Mouse (Mus musculus) midbrain, postnatal 0 days (tissue): Measurements from ENCODE around the gene Srrm1. TPM values are rescaled to one million over a fixed set of nuclear protein-coding genes. Genes with fewer than 3 reads are reported as not detected.

Experiments
- ATAC-seq: fragments of 200-750 bp; cut with Nextera tagmentation; 2 replicates; pipeline ENCODE4 v1.8.0; 2017; ENCODE audit warnings: moderate number of reproducible peaks, mild to moderate bottlenecking, moderate TSS enrichment, moderate library complexity; ENCODE audit not compliant: low FRiP score
- DNase-seq: peaks from one replicate; pipeline ENCODE4 v3.0.0-alpha.2; 2015; ENCODE audit warnings: low spot score
- H3K27ac ChIP-seq: fragments of 300-500 bp; sonication (generic); 2 replicates; pipeline ENCODE4 v1.5.1; 2014; ENCODE audit warnings: low read depth, mild to moderate bottlenecking, low read length, mixed read lengths
- H3K27me3 ChIP-seq: fragments of 300-500 bp; sonication (generic); 2 replicates; pipeline ENCODE4 v1.6.1; 2014; ENCODE audit warnings: low read length, control low read depth, mixed read lengths; ENCODE audit not compliant: insufficient read depth
- H3K36me3 ChIP-seq: fragments of 300-500 bp; sonication (generic); 2 replicates; pipeline ENCODE4 v1.6.1; 2014; ENCODE audit warnings: low read length, control low read depth, mixed read lengths; ENCODE audit not compliant: insufficient read depth
- H3K4me1 ChIP-seq: fragments of 300-500 bp; sonication (generic); 2 replicates; pipeline ENCODE4 v1.6.1; 2014; ENCODE audit warnings: mild to moderate bottlenecking, control low read depth, antibody characterized with exemption, low read length, mixed read lengths; ENCODE audit not compliant: insufficient read depth
- H3K4me2 ChIP-seq: fragments of 300-500 bp; sonication (generic); 2 replicates; pipeline ENCODE4 v1.6.1; 2014; ENCODE audit warnings: low read depth, mild to moderate bottlenecking, low read length, mixed read lengths; ENCODE audit not compliant: poor library complexity, severe bottlenecking
- H3K4me3 ChIP-seq: fragments of 300-500 bp; sonication (generic); 2 replicates; pipeline ENCODE4 v1.5.1; 2014; ENCODE audit warnings: low read depth, mild to moderate bottlenecking, low read length, moderate library complexity
- H3K9ac ChIP-seq: fragments of 300-500 bp; sonication (generic); replicated peaks from 2 replicates; pipeline ENCODE4 v1.6.1; 2014; ENCODE audit warnings: mild to moderate bottlenecking, low read length, moderate library complexity, mixed read lengths; ENCODE audit not compliant: poor library complexity, severe bottlenecking
- H3K9me3 ChIP-seq: fragments of 300-500 bp; sonication (generic); 2 replicates; pipeline ENCODE4 v1.6.1; 2016; ENCODE audit warnings: low read length, control low read depth
- CTCF ChIP-seq: IDR thresholded peaks from 2 replicates; pipeline ENCODE4 v1.5.1; 2016; ENCODE audit warnings: antibody characterized with exemption, mild to moderate bottlenecking
- WGBS: fragments of 180-500 bp; shearing (Covaris S2); extraction: QIAGEN DNeasy Blood & Tissue Kit; methylation state at CpG from one replicate; pipeline ENCODE4 v1.1.7; 2014; 5-methylcytosine and 5-hydroxymethylcytosine counted together
- polyA plus RNA-seq: library from polyadenylated mRNA; unstranded; fragments of >200 nt; fragmentation: Nextera tagmentation; extraction: Ambion mirVana; gene quantifications from 2 replicates; pipeline ENCODE4 v1.2.1, GENCODE M21; 2015
- total RNA-seq: library from RNA; depleted of rRNA; stranded (reverse); fragments of >200 nt; gene quantifications from 2 replicates; pipeline ENCODE4 v1.2.3, GENCODE M21; 2014

Srrm1 gene
- total and polyA plus RNA-seq, 2 experiments from 2014 or later = 40.1 to 173 TPM

DNA sequence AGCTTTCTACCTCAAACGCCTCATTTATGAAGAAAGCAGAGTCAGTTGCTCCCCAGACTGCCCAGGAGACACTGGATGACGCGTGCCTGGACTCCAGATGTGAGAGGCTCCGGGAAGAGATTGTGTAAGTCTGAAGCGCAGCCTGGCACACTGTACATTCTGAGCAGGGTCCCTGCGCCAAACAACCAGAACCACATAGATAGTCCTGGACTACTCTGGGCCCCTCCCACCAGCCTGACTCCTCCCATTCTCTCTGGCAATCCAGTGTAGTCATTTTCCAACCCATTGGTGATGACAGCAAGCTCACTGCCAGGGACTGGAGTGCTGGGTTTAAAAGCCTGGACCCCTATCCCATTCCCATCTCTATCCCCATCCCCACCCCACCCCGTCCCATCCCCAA lies 56.0 kb downstream of the Srrm1 start:
- no peaks in the 10 kb centered on the region for H3K9me3 ChIP-seq
- H3K4me1 ChIP-seq = no peaks in the 10 kb centered on the region
- no peak for TF ChIP-seq CTCF
- no peak overlapping the region for H3K4me2 ChIP-seq
- H3K27ac ChIP-seq = no peak overlapping the region
- ATAC-seq (no peak), DNase-seq (no peak)
- H3K36me3 ChIP-seq = no peaks in the 10 kb centered on the region
- H3K27me3 ChIP-seq = no peaks in the 10 kb centered on the region
- no peak overlapping the region for H3K4me3 ChIP-seq
- no peak overlapping the region for H3K9ac ChIP-seq
- 81% methylated on average over 7 of the region's 7 CpGs for WGBS

DNA sequence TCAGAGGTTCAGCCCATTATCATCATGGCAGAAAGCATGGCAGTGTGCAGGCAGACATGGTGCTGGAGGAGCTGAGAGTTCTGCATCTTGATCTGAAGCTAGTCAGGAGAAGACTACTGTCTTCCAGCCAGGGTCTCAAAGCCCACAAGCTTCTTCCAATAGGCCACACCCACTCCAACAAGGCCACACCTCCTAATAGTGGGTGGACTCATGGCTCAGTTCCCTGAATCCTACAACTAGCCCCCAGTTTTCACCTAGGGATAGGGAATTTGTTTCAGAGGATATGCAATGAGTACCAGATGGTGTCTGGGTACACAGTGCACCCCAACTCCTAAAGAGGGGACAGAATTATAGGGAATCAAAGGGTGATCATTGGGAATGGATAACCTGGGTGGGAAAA lies 56.6 kb downstream of the Srrm1 start:
- ATAC-seq = no peak
- no peak overlapping the region for H3K9ac ChIP-seq
- H3K4me1 ChIP-seq = no peaks in the 10 kb centered on the region
- no peak for DNase-seq
- H3K4me2 ChIP-seq = no peak overlapping the region
- no peaks in the 10 kb centered on the region for H3K36me3 ChIP-seq
- TF ChIP-seq CTCF = no peak
- no peaks in the 10 kb centered on the region for H3K9me3 ChIP-seq
- H3K27me3 ChIP-seq = no peaks in the 10 kb centered on the region
- no peak overlapping the region for H3K4me3 ChIP-seq
- H3K27ac ChIP-seq = no peak overlapping the region

DNA sequence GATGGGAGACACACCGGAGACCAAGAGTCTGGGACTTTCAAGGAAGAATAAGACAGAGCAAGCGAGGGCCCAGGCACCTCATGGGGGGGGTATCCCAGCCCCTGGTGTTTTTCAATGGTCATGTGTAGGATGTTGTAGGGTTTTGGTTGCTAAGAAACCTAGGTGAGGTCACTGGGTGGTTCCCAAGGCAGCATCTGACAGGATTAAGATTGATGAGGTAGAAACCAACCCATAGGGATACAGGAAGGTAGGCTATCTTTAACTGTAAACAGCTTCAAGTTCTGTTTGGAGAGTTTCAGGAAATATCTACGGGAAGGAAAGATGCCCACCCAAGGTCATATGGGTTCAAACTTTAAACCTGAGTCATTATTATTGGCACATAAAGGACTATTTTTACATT lies 59.3 kb downstream of the Srrm1 start:
- 97% methylated on average over 3 of the region's 3 CpGs for WGBS
- H3K27me3 ChIP-seq = no peaks in the 10 kb centered on the region
- H3K4me1 ChIP-seq = no peaks in the 10 kb centered on the region
- no peak overlapping the region for H3K4me3 ChIP-seq
- H3K27ac ChIP-seq = no peak overlapping the region
- DNase-seq = no peak
- no peak for TF ChIP-seq CTCF
- no peak overlapping the region for H3K9ac ChIP-seq
- H3K9me3 ChIP-seq = no peaks in the 10 kb centered on the region
- no peaks in the 10 kb centered on the region for H3K36me3 ChIP-seq
- no peak overlapping the region for H3K4me2 ChIP-seq
- ATAC-seq = no peak

DNA sequence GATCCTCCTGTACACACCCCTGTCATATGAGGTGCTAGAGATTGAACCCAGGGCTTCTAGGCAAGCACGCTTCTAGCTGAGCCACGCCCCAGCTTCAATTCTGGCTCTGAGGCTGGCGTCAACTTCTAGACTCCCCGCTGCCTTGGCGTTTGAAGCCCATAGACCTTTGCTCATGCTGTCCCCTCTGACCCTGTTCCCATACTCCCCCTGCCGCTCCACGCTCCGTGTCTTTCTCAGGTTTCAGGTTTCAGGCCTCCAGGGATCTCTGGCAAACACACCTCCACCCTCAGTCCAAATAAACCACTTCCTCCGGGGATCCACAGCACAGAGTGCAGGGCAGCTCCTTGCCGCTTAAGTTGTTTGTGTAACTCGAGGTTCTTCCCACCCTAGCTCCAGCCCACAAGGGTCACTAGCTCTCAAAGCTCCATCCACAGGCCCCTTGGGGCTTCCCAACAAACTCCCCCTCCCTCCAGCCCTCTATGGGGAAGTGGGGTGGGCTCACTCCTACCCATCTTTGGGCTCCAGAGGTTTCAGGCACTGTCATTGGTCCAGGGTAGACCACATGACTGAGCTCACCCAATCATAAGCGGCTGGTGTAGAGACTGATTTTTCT lies 60.5 kb downstream of the Srrm1 start:
- no peak for DNase-seq
- no peaks in the 10 kb centered on the region for H3K4me1 ChIP-seq
- H3K9ac ChIP-seq = no peak overlapping the region
- H3K9me3 ChIP-seq = no peaks in the 10 kb centered on the region
- no peak overlapping the region for H3K4me3 ChIP-seq
- 14% methylated on average over 12 of the region's 12 CpGs for WGBS
- H3K27me3 ChIP-seq = no peaks in the 10 kb centered on the region
- TF ChIP-seq CTCF = no peak
- no peak overlapping the region for H3K27ac ChIP-seq
- ATAC-seq = no peak
- no peak overlapping the region for H3K4me2 ChIP-seq
- no peaks in the 10 kb centered on the region for H3K36me3 ChIP-seq

DNA sequence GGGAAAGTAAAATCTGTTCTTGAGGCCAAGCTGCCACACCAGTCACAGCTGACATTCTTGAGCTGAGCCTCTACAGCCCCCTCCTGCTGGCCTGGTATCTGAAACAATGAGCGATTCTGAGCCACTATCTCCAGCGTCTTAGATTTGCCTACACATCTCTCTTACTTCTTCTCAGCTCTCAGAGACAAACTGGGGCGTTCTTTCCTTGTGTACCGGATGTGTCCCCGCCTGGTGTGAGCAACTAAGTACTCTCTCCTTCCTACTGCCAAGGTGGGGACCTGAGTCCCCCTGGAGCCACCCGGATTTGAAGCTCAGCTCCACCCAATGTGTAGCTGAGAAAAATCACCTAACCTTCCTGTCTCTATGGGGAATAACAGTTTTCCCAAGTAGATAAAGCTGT lies 61.3 kb downstream of the Srrm1 start:
- 0 out of 2 replicates have a peak, but pooled peaks cover 4% of the 10 kb centered on the region for H3K27me3 ChIP-seq

DNA sequence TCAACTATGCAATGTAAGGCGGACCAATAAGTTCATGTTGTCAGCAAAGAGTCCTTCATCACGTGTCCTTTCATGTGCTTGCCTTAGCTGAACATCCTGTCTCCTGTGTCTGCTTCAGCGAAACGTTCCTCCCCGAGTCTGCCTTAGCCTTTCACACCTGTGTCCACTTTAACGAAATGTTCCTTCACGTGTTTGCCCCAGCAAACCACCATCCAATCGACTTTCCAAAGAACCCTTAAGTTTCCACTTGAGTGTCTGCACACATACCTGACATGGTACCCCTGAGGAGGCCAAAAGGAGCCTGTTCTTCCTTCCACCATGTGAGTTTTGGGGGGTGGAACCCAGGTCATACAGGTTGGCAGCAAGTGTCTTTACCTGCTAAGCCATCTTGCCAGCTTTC lies 61.9 kb downstream of the Srrm1 start:
- no peak for DNase-seq
- no peak overlapping the region for H3K4me3 ChIP-seq
- 0 out of 2 replicates have a peak, but pooled peaks cover 4% of the 10 kb centered on the region for H3K27me3 ChIP-seq
- no peaks in the 10 kb centered on the region for H3K4me1 ChIP-seq
- WGBS = 91% methylated on average over 8 of the region's 8 CpGs
- TF ChIP-seq CTCF = no peak
- no peak overlapping the region for H3K27ac ChIP-seq
- no peaks in the 10 kb centered on the region for H3K9me3 ChIP-seq
- H3K4me2 ChIP-seq = no peak overlapping the region
- no peak overlapping the region for H3K9ac ChIP-seq
- no peaks in the 10 kb centered on the region for H3K36me3 ChIP-seq
- no peak for ATAC-seq

More for the DNA sequence above, 61.3 kb downstream of the Srrm1 start:
- 61% methylated on average over 6 of the region's 6 CpGs for WGBS
- H3K27ac ChIP-seq = no peak overlapping the region
- DNase-seq (no peak), ATAC-seq (no peak)
- no peaks in the 10 kb centered on the region for H3K36me3 ChIP-seq
- no peaks in the 10 kb centered on the region for H3K4me1 ChIP-seq
- TF ChIP-seq CTCF = no peak
- H3K9ac ChIP-seq = no peak overlapping the region
- no peaks in the 10 kb centered on the region for H3K9me3 ChIP-seq
- H3K4me3 ChIP-seq = no peak overlapping the region
- no peak overlapping the region for H3K4me2 ChIP-seq
